Mouse (Mus musculus) heart, embryonic 12.5 days (tissue): ENCODE measurements around the gene Rap2c. TPM values are rescaled to one million over a fixed set of nuclear protein-coding genes. Genes with fewer than 3 reads are reported as not detected.

Experiments
- ATAC-seq: fragments of 200-750 bp; cut with Nextera tagmentation; 2 replicates; pipeline ENCODE4 v1.8.0; 2017; ENCODE audit warnings: moderate TSS enrichment, moderate library complexity; ENCODE audit not compliant: insufficient number of reproducible peaks, low FRiP score
- H3K27ac ChIP-seq: fragments of 300-500 bp; sonication (generic); 2 replicates; pipeline ENCODE4 v1.5.1; 2016; ENCODE audit warnings: mild to moderate bottlenecking, moderate library complexity; ENCODE audit not compliant: poor library complexity, severe bottlenecking
- H3K27me3 ChIP-seq: fragments of 300-500 bp; sonication (generic); replicated peaks from 2 replicates; pipeline ENCODE4 v1.6.1; 2016; ENCODE audit warnings: mild to moderate bottlenecking, moderate library complexity
- H3K36me3 ChIP-seq: fragments of 300-500 bp; sonication (generic); 2 replicates; pipeline ENCODE4 v1.6.1; 2016; ENCODE audit warnings: mild to moderate bottlenecking, moderate library complexity
- H3K4me1 ChIP-seq: fragments of 300-500 bp; sonication (generic); replicated peaks from 2 replicates; pipeline ENCODE4 v1.6.1; 2016; ENCODE audit warnings: mild to moderate bottlenecking
- H3K4me2 ChIP-seq: fragments of 300-500 bp; sonication (generic); 2 replicates; pipeline ENCODE4 v1.6.1; 2016; ENCODE audit warnings: mild to moderate bottlenecking, moderate library complexity
- H3K4me3 ChIP-seq: fragments of 300-500 bp; sonication (generic); 2 replicates; pipeline ENCODE4 v1.5.1; 2016; ENCODE audit warnings: mild to moderate bottlenecking
- H3K9ac ChIP-seq: fragments of 300-500 bp; sonication (generic); 2 replicates; pipeline ENCODE4 v1.6.1; 2016; ENCODE audit warnings: mild to moderate bottlenecking, moderate library complexity
- H3K9me3 ChIP-seq: fragments of 300-500 bp; sonication (generic); replicated peaks from 2 replicates; pipeline ENCODE4 v1.6.1; 2016; ENCODE audit warnings: mild to moderate bottlenecking, moderate library complexity
- WGBS: fragments of 180-500 bp; shearing (Covaris S2); methylation state at CpG from one replicate; pipeline ENCODE4 v1.1.7; 2016; 5-methylcytosine and 5-hydroxymethylcytosine counted together
- polyA plus RNA-seq: library from polyadenylated mRNA; unstranded; fragments of >200 nt; fragmentation: Nextera tagmentation; extraction: Ambion mirVana; gene quantifications from 2 replicates; pipeline ENCODE4 v1.2.1, GENCODE M21; 2016

The Rap2c gene
- polyA plus RNA-seq, 1 experiment from 2014 or later: 29.7 TPM

DNA sequence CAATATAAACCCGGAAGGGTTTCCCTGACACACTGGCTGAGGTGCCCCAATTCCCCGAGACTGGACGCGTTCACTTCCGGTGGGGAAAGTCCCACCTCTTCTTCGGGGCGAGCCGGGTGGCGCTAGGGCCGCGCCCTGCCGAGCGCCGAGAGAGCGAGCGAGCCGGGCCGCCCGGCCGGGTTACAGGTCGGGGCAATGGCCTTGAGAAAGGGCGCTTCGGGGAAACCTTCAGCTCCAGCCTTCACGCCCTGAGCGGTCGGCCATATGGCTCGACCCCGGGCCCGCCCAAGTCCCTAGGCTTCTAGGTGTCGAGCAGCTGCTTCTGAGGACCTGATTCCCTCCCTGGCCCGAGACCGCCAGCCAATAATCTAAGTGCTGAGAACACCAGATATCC lies 965 bp upstream of the Rap2c start:
- peak overlapping the region; percentile 99 for H3K27ac ChIP-seq
- H3K36me3 ChIP-seq: peaks cover 9% of the 10 kb centered on the region
- H3K4me2 ChIP-seq: peak overlapping the region; percentile 73
- no peaks in the 10 kb centered on the region for H3K27me3 ChIP-seq
- 18% methylated on average over 30 of the region's 32 CpGs for WGBS
- H3K4me3 ChIP-seq: peak overlapping the region; percentile 72
- H3K9ac ChIP-seq: peak overlapping the region; percentile 84
- H3K4me1 ChIP-seq: 0 out of 2 replicates have a peak, but pooled peaks cover 4% of the 10 kb centered on the region
- peak; percentile 85 for ATAC-seq
- H3K9me3 ChIP-seq: no peaks in the 10 kb centered on the region

DNA sequence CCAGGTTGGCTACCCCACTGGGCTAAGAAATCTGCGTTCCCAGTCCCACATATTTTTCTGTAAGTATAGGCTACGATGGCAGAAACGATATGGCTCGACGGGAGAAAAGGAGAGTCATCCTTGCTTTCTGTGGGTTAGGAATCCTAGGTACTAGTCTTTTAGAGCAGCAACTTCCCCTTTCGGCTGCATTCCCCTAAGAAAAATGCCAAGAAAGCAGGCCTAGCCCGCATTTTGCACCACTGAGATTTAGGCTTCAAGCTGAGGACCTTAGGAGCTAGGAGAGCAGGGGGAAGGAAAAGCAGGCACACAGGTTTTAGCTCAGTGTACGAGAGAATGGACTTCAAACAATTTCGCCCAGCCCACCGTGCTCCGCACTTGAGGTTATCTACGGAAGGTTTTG lies 892 bp downstream of the Rap2c start:
- H3K9ac ChIP-seq: peak overlapping the region; percentile 84
- peak overlapping the region; percentile 73 for H3K4me2 ChIP-seq
- no peak overlapping the region for H3K27ac ChIP-seq
- 0 out of 2 replicates have a peak, but pooled peaks cover 4% of the 10 kb centered on the region for H3K4me1 ChIP-seq
- peak overlapping the region; percentile 72 for H3K4me3 ChIP-seq
- no peaks in the 10 kb centered on the region for H3K9me3 ChIP-seq
- WGBS: 16% methylated on average over 12 of the region's 12 CpGs
- no peaks in the 10 kb centered on the region for H3K27me3 ChIP-seq
- peaks cover 12% of the 10 kb centered on the region for H3K36me3 ChIP-seq
- ATAC-seq: no peak

DNA sequence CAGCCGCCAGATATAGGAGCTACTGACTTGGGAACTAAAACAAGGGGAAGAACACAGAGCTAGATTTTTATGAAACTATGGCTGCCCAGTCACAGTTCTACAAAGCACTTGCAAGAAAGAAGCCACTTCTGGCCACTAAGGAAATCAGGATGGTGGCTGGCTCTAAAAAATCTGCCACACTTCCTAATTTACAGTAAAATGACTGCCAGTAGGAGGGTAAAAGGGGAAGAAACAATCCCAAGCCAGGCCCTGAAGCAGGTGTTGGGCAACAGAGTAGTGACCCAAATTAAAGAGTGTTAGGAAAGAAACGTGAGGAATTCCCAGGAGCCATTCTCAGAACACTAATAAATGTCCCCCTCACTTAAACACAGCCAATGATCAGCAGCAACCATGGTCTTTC lies 5.5 kb downstream of the Rap2c start:
- Histone ChIP-seq H3K4me2 (no peak overlapping the region), H3K9ac (no peak overlapping the region), H3K36me3 (peaks cover 21% of the 10 kb centered on the region), H3K4me1 (0 out of 2 replicates have a peak, but pooled peaks cover 4% of the 10 kb centered on the region), H3K4me3 (no peak overlapping the region), H3K27ac (no peak overlapping the region; the same call in 1 of the 2 replicates), H3K27me3 (no peaks in the 10 kb centered on the region), H3K9me3 (no peaks in the 10 kb centered on the region)
- 71% methylated on average over 2 of the region's 2 CpGs for WGBS
- ATAC-seq: no peak

DNA sequence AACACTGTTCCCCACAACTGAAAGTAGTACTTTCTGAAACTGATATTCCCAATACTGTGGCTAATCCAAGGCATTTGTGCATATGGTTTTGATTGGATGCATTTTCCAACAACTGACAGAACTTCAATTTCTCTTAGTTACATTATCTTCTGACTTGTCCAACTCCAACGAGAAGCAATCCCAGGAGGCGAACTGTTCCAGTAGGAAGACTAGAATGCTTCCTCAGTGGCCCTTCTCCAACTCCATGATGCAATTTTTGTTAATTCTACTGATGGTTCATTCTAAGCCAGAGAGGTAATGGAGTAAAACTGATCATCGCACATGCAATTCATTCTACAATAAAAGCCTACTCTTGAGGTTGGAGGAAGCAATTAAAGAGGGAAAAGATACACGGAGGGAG lies 7.5 kb downstream of the Rap2c start:
- no peaks in the 10 kb centered on the region for H3K9me3 ChIP-seq
- H3K36me3 ChIP-seq: peaks cover 27% of the 10 kb centered on the region
- WGBS: 76% methylated on average over 4 of the region's 4 CpGs
- H3K4me3 ChIP-seq: no peak overlapping the region
- no peaks in the 10 kb centered on the region for H3K4me1 ChIP-seq
- no peak overlapping the region for H3K4me2 ChIP-seq
- no peak overlapping the region for H3K9ac ChIP-seq
- no peak for ATAC-seq
- no peaks in the 10 kb centered on the region for H3K27me3 ChIP-seq
- no peak overlapping the region for H3K27ac ChIP-seq

DNA sequence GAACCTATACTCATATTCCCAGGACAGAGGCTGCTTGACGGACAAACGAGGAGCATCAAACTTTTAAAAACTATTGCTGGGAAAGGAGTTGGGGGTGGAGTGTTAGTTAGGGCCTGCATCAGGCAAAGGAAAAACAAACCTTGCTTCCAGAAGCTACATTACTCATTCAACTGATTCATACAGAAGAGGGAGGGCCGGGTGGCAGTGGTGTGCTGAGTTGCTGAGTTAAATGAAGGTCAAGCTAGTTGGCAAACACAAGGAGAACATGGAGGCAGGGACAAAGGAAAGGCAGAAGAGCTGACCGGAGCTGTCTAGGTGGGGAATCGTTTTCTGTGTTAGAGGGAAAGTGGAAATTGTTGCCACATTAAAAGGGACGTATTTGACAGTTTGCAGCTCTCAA lies 17.0 kb downstream of the Rap2c start:
- WGBS: 69% methylated on average over 6 of the region's 6 CpGs
- no peak overlapping the region for H3K4me3 ChIP-seq
- no peaks in the 10 kb centered on the region for H3K36me3 ChIP-seq
- no peak overlapping the region for H3K27ac ChIP-seq
- H3K27me3 ChIP-seq: no peaks in the 10 kb centered on the region
- H3K9me3 ChIP-seq: no peaks in the 10 kb centered on the region
- no peak overlapping the region for H3K4me2 ChIP-seq
- no peaks in the 10 kb centered on the region for H3K4me1 ChIP-seq
- H3K9ac ChIP-seq: no peak overlapping the region
- ATAC-seq: no peak

DNA sequence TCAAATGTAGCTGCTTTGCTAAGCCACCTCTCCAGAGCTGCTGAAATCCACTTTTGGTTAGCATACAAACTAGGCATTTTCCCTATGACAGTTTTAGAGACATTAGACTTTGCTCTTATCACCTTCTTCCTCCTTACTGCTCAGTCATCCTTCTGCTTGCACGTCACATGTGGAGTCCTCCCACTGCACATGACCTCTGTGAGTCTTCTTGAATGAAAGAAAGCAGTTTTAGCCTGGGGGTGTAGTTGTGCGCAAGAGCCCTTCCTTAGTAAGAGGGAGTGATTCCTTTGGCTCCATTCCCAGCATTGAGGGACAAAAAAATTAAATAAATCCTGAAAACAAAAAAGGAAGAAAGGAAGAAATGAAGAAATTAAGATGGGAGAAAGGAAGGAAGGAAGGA lies 22.5 kb downstream of the Rap2c start:
- no peak for ATAC-seq
- H3K36me3 ChIP-seq: no peaks in the 10 kb centered on the region
- no peaks in the 10 kb centered on the region for H3K4me1 ChIP-seq
- WGBS: 59% methylated on average over 2 of the region's 2 CpGs
- no peaks in the 10 kb centered on the region for H3K27me3 ChIP-seq
- no peak overlapping the region for H3K4me3 ChIP-seq
- H3K27ac ChIP-seq: no peak overlapping the region
- no peaks in the 10 kb centered on the region for H3K9me3 ChIP-seq
- no peak overlapping the region for H3K9ac ChIP-seq
- H3K4me2 ChIP-seq: no peak overlapping the region

DNA sequence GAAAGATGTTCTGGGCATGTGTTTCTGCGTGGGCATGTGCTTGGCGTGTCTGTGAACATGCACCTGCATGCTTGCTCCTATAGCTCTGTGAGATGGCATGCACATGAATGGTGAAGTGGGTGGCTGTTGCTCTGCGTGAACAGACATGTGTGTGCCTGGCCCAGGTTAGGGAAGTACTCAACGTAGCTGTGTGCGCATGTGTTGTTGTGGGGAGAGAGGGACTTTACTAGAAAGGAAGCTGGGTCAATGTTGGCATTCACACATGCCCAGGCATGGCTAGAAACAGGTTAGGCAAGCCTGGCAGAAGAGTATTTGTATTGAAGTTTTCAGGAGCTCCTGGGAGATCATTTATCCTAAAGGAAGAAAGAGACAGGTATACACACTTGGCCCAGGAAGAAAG lies 26.5 kb downstream of the Rap2c start:
- Histone ChIP-seq H3K9me3 (no peaks in the 10 kb centered on the region), H3K27ac (no peak overlapping the region), H3K36me3 (no peaks in the 10 kb centered on the region), H3K9ac (no peak overlapping the region), H3K4me3 (no peak overlapping the region), H3K4me2 (no peak overlapping the region), H3K4me1 (no peaks in the 10 kb centered on the region), H3K27me3 (no peaks in the 10 kb centered on the region)
- 88% methylated on average over 5 of the region's 5 CpGs for WGBS
- no peak for ATAC-seq

DNA sequence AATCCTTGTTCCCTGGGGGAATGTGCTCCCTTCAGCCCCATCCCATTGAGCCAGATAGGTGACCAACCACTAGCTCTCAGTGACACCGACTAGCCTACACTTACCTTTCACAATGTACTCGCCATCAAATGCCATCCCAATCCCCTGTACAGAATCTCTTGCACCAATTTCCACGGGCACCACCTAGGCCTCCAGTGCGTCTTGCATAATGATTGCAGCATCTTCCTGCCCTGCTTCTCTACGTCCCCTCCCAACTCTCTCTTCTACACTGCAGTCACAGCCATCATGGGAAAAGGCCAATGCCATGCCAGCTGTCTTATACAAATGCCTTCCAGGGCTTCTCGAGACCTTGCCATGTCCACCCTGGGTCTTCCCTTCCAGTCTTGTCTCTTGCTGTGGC lies 27.9 kb downstream of the Rap2c start:
- no peaks in the 10 kb centered on the region for H3K9me3 ChIP-seq
- H3K9ac ChIP-seq: no peak overlapping the region
- ATAC-seq: no peak
- no peak overlapping the region for H3K4me2 ChIP-seq
- H3K27ac ChIP-seq: no peak overlapping the region
- H3K27me3 ChIP-seq: no peaks in the 10 kb centered on the region
- no peaks in the 10 kb centered on the region for H3K36me3 ChIP-seq
- H3K4me3 ChIP-seq: no peak overlapping the region
- no peaks in the 10 kb centered on the region for H3K4me1 ChIP-seq
- 83% methylated on average over 6 of the region's 6 CpGs for WGBS

DNA sequence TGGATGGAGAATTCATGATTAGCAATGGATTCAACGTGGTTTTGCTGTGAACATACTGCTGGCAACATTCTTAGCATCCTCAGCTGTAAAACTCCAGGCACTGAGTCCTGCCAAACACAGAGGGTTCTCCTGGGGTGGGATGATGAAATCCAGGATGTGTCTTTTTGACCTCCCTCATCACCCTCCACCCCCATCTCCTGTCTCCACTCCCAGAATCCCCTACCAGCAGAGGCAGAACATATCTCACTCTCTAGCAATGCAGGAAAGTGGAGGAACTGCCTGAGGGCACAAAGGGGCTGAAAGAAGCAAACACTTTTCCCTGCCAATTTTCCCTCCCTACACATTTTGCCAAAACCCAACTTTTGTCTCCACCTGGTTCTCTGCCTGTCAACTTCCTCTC lies 29.2 kb downstream of the Rap2c start:
- H3K4me1 ChIP-seq: no peaks in the 10 kb centered on the region
- no peak overlapping the region for H3K4me2 ChIP-seq
- no peaks in the 10 kb centered on the region for H3K9me3 ChIP-seq
- H3K4me3 ChIP-seq: no peak overlapping the region
- 36% methylated on average over 1 of the region's 1 CpGs for WGBS
- no peak overlapping the region for H3K9ac ChIP-seq
- no peaks in the 10 kb centered on the region for H3K36me3 ChIP-seq
- no peaks in the 10 kb centered on the region for H3K27me3 ChIP-seq
- no peak for ATAC-seq
- no peak overlapping the region for H3K27ac ChIP-seq

DNA sequence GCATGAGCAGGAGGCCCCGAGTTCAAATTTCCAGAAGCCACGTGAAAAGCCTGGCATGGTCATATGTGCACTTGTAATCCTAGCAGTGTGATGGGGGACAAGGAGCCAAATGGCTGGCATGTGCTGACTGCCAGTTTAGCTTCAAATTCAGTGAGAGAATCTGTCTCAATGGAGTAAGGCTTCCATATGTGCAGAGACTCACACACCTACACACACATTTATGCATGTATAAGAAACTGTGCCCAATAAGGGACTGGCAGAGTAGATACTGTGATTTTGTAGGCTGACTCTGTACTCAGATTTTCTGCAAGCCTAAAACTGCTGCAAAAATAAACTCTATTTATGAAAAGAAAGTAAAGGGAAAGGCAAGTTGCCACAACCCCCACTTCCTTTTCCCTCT lies 39.4 kb downstream of the Rap2c start:
- H3K36me3 ChIP-seq: no peaks in the 10 kb centered on the region

DNA sequence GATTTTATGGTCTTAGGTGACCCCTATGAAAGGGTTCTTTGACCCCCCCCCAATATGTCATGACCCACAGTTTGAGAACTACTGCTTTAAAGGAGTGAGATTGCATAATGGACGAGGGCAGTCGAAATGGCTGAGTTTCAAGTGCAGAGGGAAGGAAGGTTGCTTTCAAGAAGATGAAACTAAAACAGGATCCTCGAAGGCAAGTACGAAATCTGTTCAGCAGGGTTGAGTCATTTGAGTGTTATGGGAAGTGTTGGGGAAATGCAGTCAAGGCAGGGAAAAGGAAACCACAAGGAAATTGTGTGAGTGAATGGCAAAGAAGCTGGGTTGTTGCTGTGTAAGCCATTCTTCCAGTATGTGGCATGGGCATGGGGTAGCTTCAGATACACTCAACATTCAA lies 45.7 kb downstream of the Rap2c start:
- H3K4me3 ChIP-seq: no peak overlapping the region
- no peak overlapping the region for H3K4me2 ChIP-seq
- no peak overlapping the region for H3K27ac ChIP-seq
- H3K9ac ChIP-seq: no peak overlapping the region
- H3K27me3 ChIP-seq: no peaks in the 10 kb centered on the region
- no peaks in the 10 kb centered on the region for H3K9me3 ChIP-seq
- no peaks in the 10 kb centered on the region for H3K36me3 ChIP-seq
- WGBS: 80% methylated on average over 4 of the region's 4 CpGs
- ATAC-seq: no peak
- H3K4me1 ChIP-seq: 0 out of 2 replicates have a peak, but pooled peaks cover 8% of the 10 kb centered on the region

More for the DNA sequence above, 39.4 kb downstream of the Rap2c start:
- no peak overlapping the region for H3K4me3 ChIP-seq
- no peaks in the 10 kb centered on the region for H3K4me1 ChIP-seq
- WGBS: 69% methylated on average over 2 of the region's 2 CpGs
- H3K27me3 ChIP-seq: no peaks in the 10 kb centered on the region; the same call in 1 of the 2 replicates
- H3K27ac ChIP-seq: no peak overlapping the region
- H3K9ac ChIP-seq: no peak overlapping the region
- H3K9me3 ChIP-seq: no peaks in the 10 kb centered on the region
- no peak for ATAC-seq
- no peak overlapping the region for H3K4me2 ChIP-seq

DNA sequence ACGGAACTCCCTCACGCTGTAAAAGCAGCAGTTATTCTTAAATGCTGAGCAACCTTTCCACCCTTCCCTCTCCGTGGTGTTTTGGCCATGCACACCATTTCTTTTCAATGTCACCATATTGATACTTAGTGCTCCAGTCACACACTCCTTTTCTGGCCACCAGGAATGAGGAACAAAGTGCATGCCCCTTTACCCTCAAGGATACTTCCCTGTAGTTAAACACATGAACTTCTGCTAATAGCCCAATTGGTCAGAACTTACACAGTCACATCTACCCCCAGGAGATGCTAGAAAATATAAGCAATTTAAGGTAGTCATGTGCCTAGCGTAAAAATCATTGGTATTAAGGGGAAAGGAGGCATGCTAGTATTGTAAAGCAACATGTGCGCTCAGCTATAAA lies 47.9 kb downstream of the Rap2c start:
- Histone ChIP-seq H3K27me3 (no peaks in the 10 kb centered on the region), H3K27ac (no peak overlapping the region), H3K9ac (no peak overlapping the region), H3K36me3 (no peaks in the 10 kb centered on the region), H3K4me2 (no peak overlapping the region), H3K9me3 (no peaks in the 10 kb centered on the region), H3K4me1 (0 out of 2 replicates have a peak, but pooled peaks cover 8% of the 10 kb centered on the region), H3K4me3 (no peak overlapping the region)
- 84% methylated on average over 5 of the region's 5 CpGs for WGBS
- no peak for ATAC-seq
